Mouse (Mus musculus) activated CD4-positive, CD25-positive, alpha-beta regulatory T cell, adult 4 months (primary cell): ENCODE data around the gene Scfd2. TPM values are rescaled to one million over a fixed set of nuclear protein-coding genes. Genes with fewer than 3 reads are reported as not detected.
A peak's percentile ranks its signal among the peaks of the same experiment; 100 is the strongest.

ENCODE experiments used
- ATAC-seq: one replicate; pipeline ENCODE4 v1.8.0; 2017
- polyA plus RNA-seq, 2 experiments: library from polyadenylated mRNA; unstranded; fragments of 100-300 nt; shearing (Covaris generic); gene quantifications; one replicate each; pipeline ENCODE4 v1.2.1; 2017

The Scfd2 gene
- polyA plus RNA-seq = 10 to 100 TPM; 18.7 to 19.3 TPM

GRCm38 (mm10) chr5:74531630-74532280 lies at the start of gene Scfd2:
Scfd2 (minus strand) TSS chr5:74531759.
- peak; percentile 88 for ATAC-seq

- ATAC-seq = no peak
Observed at GRCm38 (mm10) chr5:74571767-74572166, 40.2 kb upstream of the Scfd2 start.

DNA sequence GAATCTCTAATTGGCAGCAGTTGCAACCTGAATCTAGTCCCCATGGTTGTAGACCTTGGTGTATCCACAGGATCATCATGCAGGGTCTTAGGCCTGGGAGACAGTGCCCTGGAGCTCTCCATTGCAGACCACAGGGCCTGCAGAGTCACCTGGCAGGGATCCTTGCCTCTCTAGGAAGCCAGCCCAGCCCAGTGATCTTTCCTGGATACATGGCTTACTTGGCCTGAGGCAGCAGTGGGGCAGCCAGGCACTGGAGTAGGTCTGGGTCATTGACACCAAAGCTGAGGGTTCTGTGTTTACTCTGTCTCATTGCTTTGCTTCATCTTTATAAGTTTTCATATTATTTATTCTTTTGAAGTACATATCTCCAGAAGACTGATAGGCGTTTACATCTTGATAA lies 29.6 kb upstream of the Scfd2 start:
- no peak for ATAC-seq

- ATAC-seq = no peak
Observed at GRCm38 (mm10) chr5:74549566-74549965, 18.0 kb upstream of the Scfd2 start.

DNA sequence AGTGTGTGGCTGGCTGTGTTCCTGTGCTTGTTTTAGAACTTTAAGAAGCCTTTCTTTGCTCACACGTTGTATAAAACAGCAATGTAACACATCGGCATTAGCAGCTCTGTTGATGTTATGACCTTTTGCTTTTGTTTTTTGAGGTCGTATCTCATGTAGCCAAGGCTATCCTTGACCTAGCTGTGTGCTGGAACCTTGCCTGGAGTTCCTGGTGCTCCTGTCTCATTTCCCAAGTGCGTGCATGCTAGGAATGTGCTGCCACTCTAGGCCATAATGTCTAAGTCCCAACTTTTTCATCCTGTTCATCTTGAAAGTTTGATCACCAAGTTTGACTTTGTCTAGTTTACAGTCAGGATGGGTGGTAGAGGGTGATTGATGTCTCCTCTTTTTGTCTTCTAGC lies 14.0 kb upstream of the Scfd2 start:
- no peak for ATAC-seq

- ATAC-seq = no peak
Observed at GRCm38 (mm10) chr5:74536180-74536947, 4.8 kb upstream of the Scfd2 start.

DNA sequence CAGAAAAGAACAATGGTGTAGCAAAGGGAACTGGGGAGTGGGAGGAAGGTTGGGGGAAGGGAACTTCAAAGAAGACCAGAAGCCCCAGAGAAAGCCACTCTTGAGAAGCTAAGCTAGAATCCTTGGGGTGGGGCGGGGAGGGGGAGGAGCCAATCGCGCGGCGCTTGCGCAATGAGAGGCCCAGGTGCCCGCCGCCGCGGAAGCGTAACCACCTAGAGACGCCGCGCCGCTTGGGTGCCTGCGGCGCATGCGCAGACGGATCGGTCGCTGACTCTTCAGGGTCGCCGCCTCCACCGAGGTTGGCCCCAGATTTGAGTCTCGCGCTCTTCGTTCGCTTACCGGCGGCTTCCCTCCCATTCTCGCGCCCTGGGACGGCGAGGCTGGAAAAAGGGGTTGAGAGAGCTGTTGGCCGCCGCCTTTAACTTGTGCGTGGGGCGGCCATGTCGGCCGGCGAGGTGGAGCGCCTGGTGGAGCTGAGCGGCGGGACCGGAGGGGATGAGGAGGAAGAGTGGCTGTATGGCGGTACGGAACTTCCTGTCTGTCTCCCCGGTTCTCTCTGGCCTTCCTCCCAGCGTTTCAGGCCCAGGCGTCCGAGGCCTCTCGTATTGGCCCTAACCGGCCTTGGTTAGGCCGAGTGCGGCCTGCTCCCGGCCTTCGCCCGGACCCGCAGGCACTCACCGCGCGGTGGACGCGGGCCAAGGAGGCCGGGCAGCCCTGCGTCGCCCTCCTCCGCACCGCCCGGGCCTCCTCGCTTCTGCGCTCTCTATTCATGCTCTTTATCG lies 3.9 kb upstream of the Scfd2 start, which contains the start of gene Fip1l1:
Fip1l1 (plus strand) TSS at position 210 of the 782 bp plus-strand sequence.
- peak; percentile 71 for ATAC-seq

DNA sequence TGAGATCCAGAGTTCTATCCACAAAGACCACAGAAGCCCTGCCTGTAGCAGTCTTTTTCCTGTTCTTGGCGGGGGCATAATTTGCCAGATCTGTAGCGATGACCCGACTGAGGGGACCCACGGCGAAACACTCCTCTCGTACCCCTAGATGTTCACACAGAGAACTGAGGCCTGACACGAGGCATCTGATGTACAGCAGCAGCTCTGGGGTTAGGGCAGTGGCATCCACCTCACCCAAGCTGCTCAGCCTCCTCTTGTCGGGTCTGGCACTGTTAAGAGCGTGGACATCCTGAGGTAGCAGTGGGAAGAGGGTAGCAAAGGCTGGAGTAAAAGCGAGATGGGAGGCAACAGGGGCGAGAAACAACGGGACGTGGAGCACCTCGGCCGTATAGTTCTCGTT lies 774 bp downstream of the Scfd2 start:
- no peak for ATAC-seq

DNA sequence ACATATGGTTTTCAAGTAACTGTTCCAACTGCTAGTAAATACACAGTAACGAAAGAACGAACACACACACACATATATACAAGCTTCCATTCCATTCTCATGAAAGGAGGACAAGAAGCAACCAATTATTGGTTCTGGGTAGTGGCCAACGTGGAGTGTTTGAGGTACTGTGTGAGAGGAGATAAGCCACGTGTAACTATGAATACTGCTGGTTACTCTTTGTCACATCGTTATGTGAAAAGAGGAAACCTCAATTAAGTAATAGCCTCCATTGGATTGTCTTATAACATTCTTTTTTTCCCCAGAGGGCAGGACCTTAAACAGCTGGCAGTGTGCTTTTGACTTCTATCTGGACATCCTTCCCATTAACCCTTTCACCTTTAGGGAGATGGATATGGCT lies 4.5 kb downstream of the Scfd2 start:
- ATAC-seq = no peak

GRCm38 (mm10) chr5:74511686-74512085 lies 19.9 kb downstream of the Scfd2 start:
- ATAC-seq = no peak

GRCm38 (mm10) chr5:74492705-74493104 lies 38.9 kb downstream of the Scfd2 start:
- ATAC-seq = no peak

- no peak for ATAC-seq
Observed at GRCm38 (mm10) chr5:74484646-74485045, 46.9 kb downstream of the Scfd2 start.

DNA sequence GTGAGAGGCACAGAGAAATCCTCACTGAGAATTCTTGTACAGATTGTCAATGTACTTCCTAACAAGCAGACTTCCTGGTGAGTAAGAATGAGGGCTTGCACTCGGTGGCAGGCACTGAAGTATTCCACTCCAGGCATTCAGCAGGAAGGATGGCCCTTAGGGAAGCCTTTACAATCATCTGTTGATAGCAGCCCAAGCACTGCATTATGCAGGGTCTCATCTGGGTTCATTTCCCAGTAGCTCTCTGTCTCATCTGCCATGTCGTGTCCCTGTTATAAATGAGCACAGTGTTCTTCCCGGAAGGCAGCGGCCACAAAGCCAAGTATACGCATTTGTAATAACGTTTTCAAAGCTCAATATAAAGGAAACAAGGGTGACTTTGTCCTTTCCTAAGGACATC lies 48.9 kb downstream of the Scfd2 start:
- no peak for ATAC-seq

DNA sequence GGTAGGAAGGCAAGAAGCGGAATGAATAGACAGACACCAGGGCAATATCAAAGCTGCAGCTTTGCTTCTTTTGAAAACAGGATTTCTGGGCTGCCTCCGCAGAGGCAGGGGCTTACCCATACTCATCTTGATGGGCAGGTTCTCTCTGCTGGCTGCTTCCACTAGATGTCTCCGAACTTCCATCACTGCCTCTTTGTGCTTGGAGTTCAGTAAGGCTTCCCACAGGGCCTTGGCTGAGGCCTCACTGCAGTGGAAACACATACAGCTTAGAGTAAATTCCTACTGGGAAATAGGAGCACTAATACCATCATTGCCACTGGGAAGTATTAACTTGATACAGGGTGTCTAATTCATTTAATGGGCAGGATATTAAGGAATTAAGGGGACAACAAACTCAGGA lies 49.5 kb downstream of the Scfd2 start:
- no peak for ATAC-seq

- ATAC-seq = no peak
Observed at GRCm38 (mm10) chr5:74480409-74480808, 51.1 kb downstream of the Scfd2 start.

DNA sequence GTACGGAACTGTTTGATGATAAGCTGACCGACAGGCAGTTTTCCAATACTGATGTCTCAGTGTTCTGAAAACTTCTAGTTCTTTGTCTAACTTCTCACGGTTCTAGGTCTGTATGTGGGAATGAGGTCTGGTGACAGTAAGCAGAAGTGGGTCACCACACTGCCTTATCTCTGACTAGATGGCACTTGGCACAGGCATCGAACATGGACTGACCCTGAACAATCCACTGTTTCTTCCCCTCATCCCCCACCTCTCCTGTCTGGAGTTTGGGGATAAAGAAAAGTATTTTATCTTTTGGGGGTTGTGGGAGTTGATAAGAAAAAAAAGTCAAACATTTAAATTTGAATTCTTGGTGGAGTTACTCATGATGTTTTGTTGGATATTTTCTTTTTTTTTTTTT lies 51.6 kb downstream of the Scfd2 start:
- ATAC-seq = no peak

DNA sequence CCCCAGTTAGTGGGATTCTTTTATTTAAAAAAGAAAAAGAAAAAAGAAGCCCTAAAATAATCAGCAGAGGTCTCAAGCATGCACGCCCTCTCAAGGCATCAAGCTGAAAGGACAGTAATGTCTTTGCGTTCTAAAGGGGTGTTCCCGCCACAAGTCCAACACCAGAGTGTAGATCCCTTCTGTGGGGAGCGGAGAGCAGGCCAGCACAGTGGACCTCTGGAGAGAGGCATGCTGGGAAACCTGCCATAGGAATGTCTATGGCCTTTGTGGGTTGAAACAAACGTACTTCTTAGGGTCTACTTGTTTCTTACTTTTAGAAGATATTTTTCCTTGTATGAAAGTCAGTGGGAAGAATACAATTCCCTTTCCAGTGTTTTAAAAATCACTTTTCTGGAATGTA lies 52.4 kb downstream of the Scfd2 start:
- ATAC-seq = no peak

DNA sequence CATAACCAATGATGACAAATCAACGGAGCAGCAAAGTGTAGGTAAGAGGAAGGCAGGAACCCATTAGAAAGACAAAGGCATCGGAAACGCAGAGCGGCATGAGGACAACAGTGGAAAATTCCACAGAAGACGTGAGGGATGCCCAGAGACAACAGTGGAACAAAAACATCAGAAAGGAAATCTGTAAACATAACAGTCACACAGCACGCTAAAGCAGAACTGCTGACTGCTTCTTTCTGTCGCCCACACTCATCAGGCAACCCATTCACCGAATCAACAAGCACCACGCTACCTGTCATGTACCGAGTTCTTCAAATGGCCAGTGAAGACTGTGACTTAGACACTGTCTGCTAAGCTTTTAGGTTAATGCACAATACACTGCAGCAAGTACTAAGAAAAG lies 55.0 kb downstream of the Scfd2 start:
- peak; percentile 70 for ATAC-seq

DNA sequence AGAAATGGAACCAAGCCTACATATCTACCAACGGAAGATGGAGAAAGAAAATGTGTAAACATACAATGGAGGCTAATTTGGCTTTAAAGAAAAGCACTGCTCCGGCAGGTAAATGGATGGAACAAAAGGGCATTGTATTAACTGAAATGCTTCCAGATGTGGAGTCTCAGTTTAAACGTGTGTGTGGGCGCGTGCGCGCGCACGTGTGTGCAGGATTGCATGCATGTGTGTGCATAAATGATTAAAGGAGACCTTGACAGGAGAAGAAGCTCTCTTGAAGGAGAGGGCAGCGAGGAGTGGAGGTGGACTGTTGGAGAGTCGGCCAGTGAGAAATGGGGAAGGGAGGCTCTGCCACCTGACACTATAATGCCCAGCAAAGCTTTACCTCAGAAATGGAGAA lies 58.4 kb downstream of the Scfd2 start:
- ATAC-seq = no peak

GRCm38 (mm10) chr5:74470819-74471218 lies 60.7 kb downstream of the Scfd2 start:
- no peak for ATAC-seq

GRCm38 (mm10) chr5:74469620-74470019 lies 61.9 kb downstream of the Scfd2 start:
- ATAC-seq = no peak

DNA sequence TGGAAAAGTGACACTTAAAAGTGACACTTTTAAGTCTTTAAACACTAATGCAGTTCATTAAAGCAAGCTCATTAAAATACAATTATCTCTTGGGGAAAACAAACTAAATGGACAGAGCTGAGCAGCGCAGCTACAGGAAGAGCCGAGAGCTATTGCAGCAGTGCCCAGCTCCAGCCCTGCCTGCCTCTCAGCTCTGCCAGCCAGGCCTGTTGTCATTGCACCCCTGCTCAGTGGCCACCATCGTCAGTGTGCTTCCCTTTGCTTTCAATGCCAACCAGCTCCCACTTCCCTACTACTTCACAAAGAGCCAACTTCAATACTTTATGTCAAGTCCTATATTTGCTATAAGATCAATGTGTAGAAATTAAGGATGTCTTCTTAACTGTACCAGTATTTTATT lies 63.8 kb downstream of the Scfd2 start:
- no peak for ATAC-seq

DNA sequence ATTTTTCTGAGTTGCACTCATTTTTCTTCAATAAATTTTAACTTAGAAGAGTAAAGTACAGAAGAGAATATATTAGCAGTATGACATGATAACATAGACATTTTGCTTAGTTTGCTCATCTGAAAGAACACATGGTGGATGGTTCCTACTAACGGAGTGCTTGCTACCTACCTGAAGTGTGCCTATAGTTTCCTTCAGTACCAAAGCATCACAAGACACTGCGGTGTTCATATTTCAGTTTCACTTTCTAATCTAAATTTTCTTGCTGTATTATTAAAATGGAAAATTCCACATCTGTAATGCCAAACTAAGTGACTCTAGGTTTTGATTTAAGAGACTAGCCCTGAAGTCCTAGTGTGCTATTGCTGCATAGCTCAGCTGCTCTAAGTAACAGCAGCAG lies 74.8 kb downstream of the Scfd2 start:
- peak; percentile 52 for ATAC-seq
